Mouse (Mus musculus): Measurements from ENCODE around the gene Tln2. TPM values are rescaled to one million over a fixed set of nuclear protein-coding genes. Genes with fewer than 3 reads are reported as not detected.

The Tln2 gene
- 0.01 and 0.04 TPM in 2 replicates for polyA plus RNA-seq (2012)

DNA sequence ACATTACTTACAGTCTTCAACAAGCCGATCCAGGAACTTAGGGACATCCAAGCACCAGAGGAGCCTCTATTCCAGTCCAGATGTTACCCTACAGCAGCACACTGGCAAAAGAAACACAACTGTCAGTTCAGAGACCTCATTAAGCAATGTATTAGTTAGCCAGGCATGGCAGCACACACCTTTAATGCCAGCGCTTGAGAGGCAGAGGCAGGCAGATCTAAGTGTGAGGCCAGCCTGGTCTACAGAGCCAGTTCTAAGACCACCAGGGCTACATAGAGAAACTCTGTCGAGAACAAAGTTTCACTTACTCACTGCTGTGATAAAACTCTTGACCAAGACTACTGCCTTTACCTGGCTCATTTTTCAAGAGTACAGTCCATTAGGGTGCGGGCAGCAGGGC is at the start of gene Tln2:
Tln2 (minus strand) TSS at position 101 of the 400 bp plus-strand sequence.
- no peak within 1 kb of the TSS for H3K4me3 ChIP-seq (replicated peaks)
- no peaks in the 10 kb centered on the region for H3K4me1 ChIP-seq (ENCODE audit: control insufficient read depth)
- no peaks in the 10 kb centered on the region; the same call in 1 of the 2 replicates for H3K36me3 ChIP-seq (ENCODE audit: control insufficient read depth)
- TF ChIP-seq GATA1 (IDR thresholded peaks at IDR 0.05; ENCODE audit: low read length) (no peak), TAL1 (IDR thresholded peaks at IDR 0.05; ENCODE audit: low read length) (no peak)
- H3K9me3 ChIP-seq (ENCODE audit: control insufficient read depth, low read length), result no peaks in the 10 kb centered on the region; the same call in 1 of the 2 replicates
- no peaks in the 10 kb centered on the region for H3K27me3 ChIP-seq (ENCODE audit: control insufficient read depth)

DNA sequence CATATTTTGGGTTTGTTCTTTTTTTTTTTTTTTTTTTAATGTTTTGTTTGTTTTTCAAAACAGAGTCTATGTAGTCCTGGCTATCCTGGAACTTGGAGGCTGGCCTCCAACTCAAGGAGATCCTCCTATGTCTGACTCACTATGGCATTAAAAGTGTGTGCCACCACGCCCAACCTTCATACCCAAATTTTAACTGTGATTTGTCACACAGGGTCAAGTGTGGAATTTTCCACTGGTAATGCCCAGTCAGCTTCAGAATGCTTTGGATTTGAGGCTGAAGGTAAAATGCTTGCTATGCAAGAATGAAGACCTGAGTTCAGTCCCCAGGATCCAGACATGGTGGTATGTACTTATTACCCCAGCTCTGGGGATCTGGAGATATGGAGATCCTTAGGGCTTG is 49.7 kb upstream of the Tln2 start:
- TF ChIP-seq GATA1 (IDR thresholded peaks at IDR 0.05; ENCODE audit: low read length) (no peak), TAL1 (IDR thresholded peaks at IDR 0.05; ENCODE audit: low read length) (no peak)
- no peaks in the 10 kb centered on the region for H3K9me3 ChIP-seq (ENCODE audit: control insufficient read depth, low read length)
- no peaks in the 10 kb centered on the region for H3K4me1 ChIP-seq (ENCODE audit: control insufficient read depth)

DNA sequence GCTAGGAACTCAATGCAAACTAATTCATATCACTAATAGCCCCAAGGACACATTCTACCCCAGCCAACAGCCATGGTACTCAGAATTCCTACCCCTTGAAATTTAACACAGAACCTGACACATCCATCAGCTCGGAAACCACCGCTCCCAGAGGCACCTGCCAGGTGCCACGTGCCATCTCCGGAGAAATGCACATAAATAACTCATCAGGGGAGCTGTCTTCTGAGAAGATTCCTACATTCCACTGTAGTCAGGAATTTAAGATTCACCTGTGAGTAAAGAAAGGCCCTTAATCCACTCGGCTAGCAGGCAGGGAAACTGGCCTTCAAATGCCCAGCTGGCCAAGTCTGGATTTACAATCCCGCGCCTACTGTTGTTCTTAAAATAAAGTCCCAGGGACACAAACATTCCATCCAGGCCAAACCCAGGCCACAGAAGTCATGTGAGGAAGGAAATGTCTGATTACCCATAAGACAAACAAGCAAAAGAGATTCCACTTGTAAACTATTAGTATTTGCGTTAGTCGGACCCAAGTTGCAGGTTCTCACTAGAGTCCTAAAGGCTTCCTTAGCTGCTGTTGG is 48.4 kb upstream of the Tln2 start:
- Histone ChIP-seq H3K36me3 (ENCODE audit: control insufficient read depth) (no peaks in the 10 kb centered on the region), H3K27me3 (ENCODE audit: control insufficient read depth) (no peaks in the 10 kb centered on the region), H3K9me3 (ENCODE audit: control insufficient read depth, low read length) (no peaks in the 10 kb centered on the region), H3K4me3 (replicated peaks) (no peak overlapping the region), H3K4me1 (ENCODE audit: control insufficient read depth) (no peaks in the 10 kb centered on the region)
- TF ChIP-seq TAL1 (IDR thresholded peaks at IDR 0.05; ENCODE audit: low read length), result no peak
- TF ChIP-seq GATA1 (IDR thresholded peaks at IDR 0.05; ENCODE audit: low read length), result no peak

More for the DNA sequence above, 49.7 kb upstream of the Tln2 start:
- Histone ChIP-seq H3K4me3 (replicated peaks) (no peak overlapping the region), H3K36me3 (ENCODE audit: control insufficient read depth) (no peaks in the 10 kb centered on the region), H3K27me3 (ENCODE audit: control insufficient read depth) (no peaks in the 10 kb centered on the region)

DNA sequence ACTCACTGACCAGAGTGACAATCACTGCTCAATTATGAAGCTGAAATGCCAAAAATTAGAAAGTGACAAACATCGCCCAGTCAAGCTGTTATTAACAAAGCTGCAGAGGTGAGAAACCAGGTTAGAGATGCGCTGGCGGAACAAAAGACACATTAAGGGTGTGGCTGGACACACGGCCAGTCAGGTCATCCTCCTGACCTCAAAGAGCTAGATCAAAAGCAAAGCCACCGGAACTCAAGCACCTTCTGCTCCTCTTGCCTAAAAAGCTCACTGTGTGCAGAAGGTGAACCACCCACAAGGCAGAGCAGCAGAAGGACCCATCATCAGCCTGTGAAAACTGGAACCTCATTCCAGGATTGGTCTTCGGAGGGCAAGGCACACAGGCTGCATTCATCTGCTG is 47.8 kb upstream of the Tln2 start:
- Histone ChIP-seq H3K4me1 (ENCODE audit: control insufficient read depth) (no peaks in the 10 kb centered on the region), H3K27me3 (ENCODE audit: control insufficient read depth) (no peaks in the 10 kb centered on the region), H3K4me3 (replicated peaks) (no peak overlapping the region), H3K36me3 (ENCODE audit: control insufficient read depth) (no peaks in the 10 kb centered on the region), H3K9me3 (ENCODE audit: control insufficient read depth, low read length) (no peaks in the 10 kb centered on the region)
- TF ChIP-seq TAL1 (IDR thresholded peaks at IDR 0.05; ENCODE audit: low read length), result no peak
- no peak for TF ChIP-seq GATA1 (IDR thresholded peaks at IDR 0.05; ENCODE audit: low read length)

DNA sequence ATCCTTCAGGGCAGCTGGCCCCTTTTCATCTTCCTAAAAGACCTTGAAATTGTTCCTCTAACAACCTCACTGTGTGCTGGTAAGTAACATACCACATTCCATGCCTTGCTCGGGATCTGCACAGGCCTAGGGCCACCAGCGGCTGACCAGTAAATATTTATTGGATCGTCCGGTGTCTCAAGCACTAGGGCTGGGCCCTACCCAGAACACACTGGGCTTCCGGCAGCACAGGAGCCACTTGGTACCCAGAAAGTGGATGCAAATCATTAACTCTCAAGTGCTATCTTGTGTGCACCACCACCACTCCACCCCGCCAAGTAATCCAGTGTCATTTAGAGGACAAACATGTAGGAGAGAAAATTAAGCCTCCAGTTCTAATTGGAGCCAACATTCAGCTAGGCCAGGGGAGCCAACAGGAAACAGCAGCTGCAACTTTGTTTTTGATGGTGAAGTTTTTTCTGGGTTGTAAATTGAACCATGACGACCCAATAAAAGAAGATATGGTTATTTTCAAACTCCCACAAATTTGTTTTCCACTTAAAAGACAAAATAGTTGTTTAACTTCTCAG is 46.4 kb upstream of the Tln2 start:
- Histone ChIP-seq H3K36me3 (ENCODE audit: control insufficient read depth) (no peaks in the 10 kb centered on the region), H3K4me1 (ENCODE audit: control insufficient read depth) (no peaks in the 10 kb centered on the region), H3K27me3 (ENCODE audit: control insufficient read depth) (no peaks in the 10 kb centered on the region), H3K4me3 (replicated peaks) (no peak overlapping the region), H3K9me3 (ENCODE audit: control insufficient read depth, low read length) (no peaks in the 10 kb centered on the region)
- no peak for TF ChIP-seq TAL1 (IDR thresholded peaks at IDR 0.05; ENCODE audit: low read length)
- TF ChIP-seq GATA1 (IDR thresholded peaks at IDR 0.05; ENCODE audit: low read length), result no peak

DNA sequence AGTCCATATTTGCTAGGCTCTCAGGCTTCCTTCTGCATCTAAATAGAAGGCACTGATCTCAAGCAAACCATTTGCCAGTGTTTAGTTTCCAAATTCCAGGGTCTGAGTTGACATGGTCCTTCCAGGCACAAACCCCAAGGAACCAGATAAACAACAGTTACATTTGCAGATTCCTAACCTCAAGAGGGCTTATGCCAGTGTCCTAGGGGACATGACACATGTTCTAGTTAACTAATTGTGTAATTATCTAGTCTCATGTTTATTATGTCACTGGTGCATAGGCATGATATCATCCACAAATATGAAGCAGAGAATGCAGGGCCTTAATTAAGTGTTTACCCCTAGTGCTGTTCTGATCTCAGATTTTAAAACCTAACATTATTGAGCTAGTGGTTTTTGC is 45.4 kb upstream of the Tln2 start:
- no peak for TF ChIP-seq GATA1 (IDR thresholded peaks at IDR 0.05; ENCODE audit: low read length)
- no peak for TF ChIP-seq TAL1 (IDR thresholded peaks at IDR 0.05; ENCODE audit: low read length)
- H3K9me3 ChIP-seq (ENCODE audit: control insufficient read depth, low read length), result no peaks in the 10 kb centered on the region
- H3K36me3 ChIP-seq (ENCODE audit: control insufficient read depth), result no peaks in the 10 kb centered on the region
- no peaks in the 10 kb centered on the region for H3K4me1 ChIP-seq (ENCODE audit: control insufficient read depth)
- no peaks in the 10 kb centered on the region for H3K27me3 ChIP-seq (ENCODE audit: control insufficient read depth)
- no peak overlapping the region for H3K4me3 ChIP-seq (replicated peaks)

DNA sequence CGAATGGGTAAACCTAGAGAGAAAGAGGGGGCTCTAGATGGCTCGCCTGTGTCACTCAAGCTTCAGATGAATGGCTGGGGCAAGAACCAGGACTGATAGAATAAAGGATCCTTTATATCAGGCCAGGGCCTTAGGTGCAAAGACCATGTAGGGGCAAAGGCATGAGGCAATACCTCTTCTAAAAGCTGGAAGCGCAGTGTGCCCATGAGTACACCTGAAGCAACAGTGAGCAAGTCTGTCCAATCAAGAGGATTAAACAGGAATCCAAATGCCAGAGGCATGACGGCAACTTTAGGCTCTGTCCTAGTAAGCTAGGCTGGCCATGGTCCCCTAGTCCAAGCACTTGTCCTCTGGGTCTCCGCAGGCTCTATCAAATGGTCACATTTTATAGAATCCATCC is 42.8 kb upstream of the Tln2 start:
- H3K4me1 ChIP-seq (ENCODE audit: control insufficient read depth), result no peaks in the 10 kb centered on the region
- H3K27me3 ChIP-seq (ENCODE audit: control insufficient read depth), result no peaks in the 10 kb centered on the region
- H3K36me3 ChIP-seq (ENCODE audit: control insufficient read depth), result no peaks in the 10 kb centered on the region
- H3K9me3 ChIP-seq (ENCODE audit: control insufficient read depth, low read length), result no peaks in the 10 kb centered on the region
- TF ChIP-seq TAL1 (IDR thresholded peaks at IDR 0.05; ENCODE audit: low read length) (no peak), GATA1 (IDR thresholded peaks at IDR 0.05; ENCODE audit: low read length) (no peak)
- no peak overlapping the region for H3K4me3 ChIP-seq (replicated peaks)

DNA sequence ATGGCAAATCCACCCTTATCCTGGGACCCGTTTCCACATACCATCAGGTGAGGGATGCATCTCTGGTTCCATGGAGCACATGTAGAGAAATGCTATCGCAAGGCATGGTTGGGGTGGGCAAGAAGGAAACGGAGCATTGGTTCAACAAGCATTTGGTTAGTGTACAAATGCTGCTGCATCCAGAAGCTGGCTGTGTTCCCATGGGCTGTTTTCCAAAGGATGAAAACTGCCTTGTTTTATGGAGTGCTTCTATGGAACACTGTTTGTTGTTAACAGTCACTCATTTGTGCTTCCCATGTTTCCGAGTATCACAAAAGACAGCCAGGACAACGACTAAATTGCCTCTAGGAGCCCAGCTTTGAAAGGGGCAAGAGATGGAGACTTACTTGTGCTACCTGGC is 35.7 kb upstream of the Tln2 start:
- Histone ChIP-seq H3K4me3 (replicated peaks) (no peak overlapping the region), H3K36me3 (ENCODE audit: control insufficient read depth) (no peaks in the 10 kb centered on the region), H3K4me1 (ENCODE audit: control insufficient read depth) (no peaks in the 10 kb centered on the region), H3K27me3 (ENCODE audit: control insufficient read depth) (no peaks in the 10 kb centered on the region), H3K9me3 (ENCODE audit: control insufficient read depth, low read length) (0 out of 2 replicates have a peak, but pooled peaks cover 2% of the 10 kb centered on the region)
- TF ChIP-seq TAL1 (IDR thresholded peaks at IDR 0.05; ENCODE audit: low read length), result no peak
- TF ChIP-seq GATA1 (IDR thresholded peaks at IDR 0.05; ENCODE audit: low read length), result no peak

DNA sequence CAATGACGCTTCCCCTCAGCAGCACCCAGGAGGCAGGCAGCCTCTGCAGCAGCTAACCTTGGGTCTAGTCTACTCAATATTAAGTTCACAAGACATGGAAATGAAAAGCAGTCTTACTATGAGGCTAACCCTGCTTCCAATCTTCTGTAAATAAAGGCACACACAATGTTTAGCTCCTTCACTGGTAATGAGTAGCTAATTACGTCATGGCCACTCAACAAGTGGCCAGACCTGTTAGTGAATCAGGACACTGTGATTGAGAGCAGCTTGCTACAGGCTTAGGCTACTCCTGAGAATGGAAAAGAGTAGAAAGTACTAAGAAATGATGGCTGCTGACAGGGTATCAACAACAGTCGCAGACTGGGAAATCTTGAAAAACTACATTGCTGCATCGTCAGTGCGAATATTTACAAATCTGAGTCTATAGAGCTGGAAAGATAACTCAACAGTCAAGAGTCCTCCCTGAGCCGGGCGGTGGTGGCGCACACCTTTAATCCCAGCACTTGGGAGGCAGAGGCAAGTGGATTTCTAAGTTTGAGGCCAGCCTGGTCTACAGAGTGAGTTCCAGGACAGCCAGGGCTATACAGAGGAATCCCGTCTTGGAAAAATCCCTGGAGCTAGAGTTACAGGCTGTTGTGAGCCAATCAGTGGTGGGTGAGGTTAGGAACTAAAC is 34.1 kb upstream of the Tln2 start:
- Histone ChIP-seq H3K9me3 (ENCODE audit: control insufficient read depth, low read length) (0 out of 2 replicates have a peak, but pooled peaks cover 2% of the 10 kb centered on the region), H3K36me3 (ENCODE audit: control insufficient read depth) (no peaks in the 10 kb centered on the region), H3K4me1 (ENCODE audit: control insufficient read depth) (no peaks in the 10 kb centered on the region), H3K4me3 (replicated peaks) (no peak overlapping the region), H3K27me3 (ENCODE audit: control insufficient read depth) (no peaks in the 10 kb centered on the region)
- TF ChIP-seq GATA1 (IDR thresholded peaks at IDR 0.05; ENCODE audit: low read length), result no peak
- TF ChIP-seq TAL1 (IDR thresholded peaks at IDR 0.05; ENCODE audit: low read length), result no peak
